Mouse (Mus musculus) hindbrain, embryonic 12.5 days (tissue): ENCODE measurements around the gene Tapbp. TPM values are rescaled to one million over a fixed set of nuclear protein-coding genes. Genes with fewer than 3 reads are reported as not detected.

Experiments
- ATAC-seq: fragments of 200-750 bp; cut with Nextera tagmentation; 2 replicates; pipeline ENCODE4 v1.8.0; 2017; ENCODE audit warnings: moderate TSS enrichment; ENCODE audit not compliant: low FRiP score
- H3K27ac ChIP-seq: fragments of 300-500 bp; sonication (generic); 2 replicates; pipeline ENCODE4 v1.5.1; 2016; ENCODE audit warnings: mild to moderate bottlenecking
- H3K27me3 ChIP-seq: fragments of 300-500 bp; sonication (generic); 2 replicates; pipeline ENCODE4 v1.6.1; 2016; ENCODE audit warnings: mild to moderate bottlenecking
- H3K36me3 ChIP-seq: fragments of 300-500 bp; sonication (generic); 2 replicates; pipeline ENCODE4 v1.6.1; 2016; ENCODE audit warnings: mild to moderate bottlenecking
- H3K4me1 ChIP-seq: fragments of 300-500 bp; sonication (generic); 2 replicates; pipeline ENCODE4 v1.6.1; 2016
- H3K4me2 ChIP-seq: fragments of 300-500 bp; sonication (generic); replicated peaks from 2 replicates; pipeline ENCODE4 v1.6.1; 2016; ENCODE audit warnings: mild to moderate bottlenecking
- H3K4me3 ChIP-seq: fragments of 300-500 bp; sonication (generic); 2 replicates; pipeline ENCODE4 v1.5.1; 2016; ENCODE audit warnings: mild to moderate bottlenecking
- H3K9ac ChIP-seq: fragments of 300-500 bp; sonication (generic); 2 replicates; pipeline ENCODE4 v1.6.1; 2016; ENCODE audit warnings: mild to moderate bottlenecking, moderate library complexity
- H3K9me3 ChIP-seq: fragments of 300-500 bp; sonication (generic); replicated peaks from 2 replicates; pipeline ENCODE4 v1.6.1; 2016; ENCODE audit warnings: mild to moderate bottlenecking
- WGBS: fragments of 180-500 bp; shearing (Covaris S2); methylation state at CpG from one replicate; pipeline ENCODE4 v1.1.7; 2016; 5-methylcytosine and 5-hydroxymethylcytosine counted together
- polyA plus RNA-seq: library from polyadenylated mRNA; unstranded; fragments of >200 nt; fragmentation: Nextera tagmentation; extraction: Ambion mirVana; gene quantifications from 2 replicates; pipeline ENCODE4 v1.2.1, GENCODE M21; 2016

Gene Tapbp
- polyA plus RNA-seq, 1 experiment from 2014 or later = 27.6 TPM

GRCm38 (mm10) chr17:33917656-33918292, 2.1 kb downstream of the Tapbp start:
- Histone ChIP-seq H3K4me3 (no peak overlapping the region), H3K27ac (no peak overlapping the region), H3K4me1 (peaks cover 45% of the 10 kb centered on the region), H3K9me3 (no peaks in the 10 kb centered on the region), H3K27me3 (0 out of 2 replicates have a peak, but pooled peaks cover 9% of the 10 kb centered on the region), H3K36me3 (peaks cover 28% of the 10 kb centered on the region), H3K9ac (no peak overlapping the region), H3K4me2 (peak overlapping the region; percentile 46; the same call in 1 of the 2 replicates)
- no peak for ATAC-seq
- 86% methylated on average over 18 of the region's 18 CpGs for WGBS

- no peak overlapping the region for H3K9ac ChIP-seq
- H3K4me2 ChIP-seq = peak overlapping the region; percentile 83
- peaks cover 22% of the 10 kb centered on the region for H3K36me3 ChIP-seq
- H3K9me3 ChIP-seq = no peaks in the 10 kb centered on the region
- peak overlapping the region; percentile 47 for H3K4me3 ChIP-seq
- no peak for ATAC-seq
- no peak overlapping the region for H3K27ac ChIP-seq
- H3K27me3 ChIP-seq = 0 out of 2 replicates have a peak, but pooled peaks cover 9% of the 10 kb centered on the region
- H3K4me1 ChIP-seq = peaks cover 45% of the 10 kb centered on the region
- 62% methylated on average over 37 of the region's 37 CpGs for WGBS
Observed at GRCm38 (mm10) chr17:33918293-33919203, 2.8 kb downstream of the Tapbp start.

GRCm38 (mm10) chr17:33919351-33920281, 3.9 kb downstream of the Tapbp start:
- no peak for ATAC-seq
- peaks cover 12% of the 10 kb centered on the region; the same call in 1 of the 2 replicates for H3K36me3 ChIP-seq
- under 1% methylated on average over 52 of the region's 52 CpGs for WGBS
- H3K27me3 ChIP-seq = 0 out of 2 replicates have a peak, but pooled peaks cover 9% of the 10 kb centered on the region
- H3K9ac ChIP-seq = peak overlapping the region; percentile 66
- peak overlapping the region; percentile 47 for H3K4me3 ChIP-seq
- H3K27ac ChIP-seq = peak overlapping the region; percentile 64
- peaks cover 45% of the 10 kb centered on the region for H3K4me1 ChIP-seq
- H3K4me2 ChIP-seq = peak overlapping the region; percentile 83
- H3K9me3 ChIP-seq = no peaks in the 10 kb centered on the region

- Histone ChIP-seq H3K27ac (peak overlapping the region; percentile 64), H3K4me1 (peaks cover 38% of the 10 kb centered on the region), H3K4me3 (peak overlapping the region; percentile 47), H3K9me3 (no peaks in the 10 kb centered on the region), H3K9ac (peak overlapping the region; percentile 66), H3K36me3 (peaks cover 10% of the 10 kb centered on the region; the same call in 1 of the 2 replicates), H3K4me2 (peak overlapping the region; percentile 83), H3K27me3 (0 out of 2 replicates have a peak, but pooled peaks cover 9% of the 10 kb centered on the region)
- under 1% methylated on average over 36 of the region's 36 CpGs for WGBS
- ATAC-seq = peak; percentile 47
Observed at GRCm38 (mm10) chr17:33920282-33921097, 4.8 kb downstream of the Tapbp start.

- Histone ChIP-seq H3K27ac (no peak overlapping the region), H3K9me3 (no peaks in the 10 kb centered on the region), H3K4me3 (no peak overlapping the region), H3K36me3 (peaks cover 17% of the 10 kb centered on the region; the same call in 1 of the 2 replicates), H3K9ac (no peak overlapping the region), H3K4me2 (peak overlapping the region; percentile 83; the same call in 1 of the 2 replicates), H3K4me1 (peaks cover 38% of the 10 kb centered on the region), H3K27me3 (0 out of 2 replicates have a peak, but pooled peaks cover 9% of the 10 kb centered on the region)
- WGBS = 84% methylated on average over 7 of the region's 7 CpGs
- no peak for ATAC-seq
Observed at GRCm38 (mm10) chr17:33921361-33921760, 5.7 kb downstream of the Tapbp start.

GRCm38 (mm10) chr17:33924577-33925283, 9.0 kb downstream of the Tapbp start:
- Histone ChIP-seq H3K9me3 (no peaks in the 10 kb centered on the region), H3K9ac (no peak overlapping the region), H3K4me2 (no peak overlapping the region), H3K4me1 (peaks cover 27% of the 10 kb centered on the region), H3K27me3 (no peaks in the 10 kb centered on the region), H3K27ac (no peak overlapping the region), H3K4me3 (no peak overlapping the region), H3K36me3 (peaks cover 13% of the 10 kb centered on the region; the same call in 1 of the 2 replicates)
- WGBS = 85% methylated on average over 10 of the region's 10 CpGs
- no peak for ATAC-seq

- Histone ChIP-seq H3K36me3 (peaks cover 13% of the 10 kb centered on the region; the same call in 1 of the 2 replicates), H3K4me1 (peaks cover 20% of the 10 kb centered on the region), H3K9me3 (no peaks in the 10 kb centered on the region), H3K27ac (no peak overlapping the region), H3K27me3 (no peaks in the 10 kb centered on the region), H3K4me3 (no peak overlapping the region), H3K4me2 (no peak overlapping the region), H3K9ac (no peak overlapping the region)
- 83% methylated on average over 21 of the region's 21 CpGs for WGBS
- ATAC-seq = no peak
Observed at GRCm38 (mm10) chr17:33925406-33926116, 9.9 kb downstream of the Tapbp start.

- H3K9me3 ChIP-seq = no peaks in the 10 kb centered on the region
- no peak overlapping the region for H3K4me3 ChIP-seq
- H3K9ac ChIP-seq = no peak overlapping the region
- ATAC-seq = no peak
- peaks cover 13% of the 10 kb centered on the region; the same call in 1 of the 2 replicates for H3K36me3 ChIP-seq
- peaks cover 25% of the 10 kb centered on the region for H3K4me1 ChIP-seq
- no peak overlapping the region for H3K4me2 ChIP-seq
- no peaks in the 10 kb centered on the region for H3K27me3 ChIP-seq
- WGBS = 73% methylated on average over 17 of the region's 17 CpGs
- H3K27ac ChIP-seq = no peak overlapping the region
Observed at GRCm38 (mm10) chr17:33926207-33926932, 10.7 kb downstream of the Tapbp start.

- ATAC-seq = no peak
- Histone ChIP-seq H3K4me1 (peaks cover 25% of the 10 kb centered on the region), H3K27ac (no peak overlapping the region), H3K4me3 (peak overlapping the region; percentile 87), H3K36me3 (peaks cover 27% of the 10 kb centered on the region), H3K27me3 (no peaks in the 10 kb centered on the region), H3K9me3 (no peaks in the 10 kb centered on the region), H3K9ac (peak overlapping the region; percentile 94), H3K4me2 (peak overlapping the region; percentile 98)
- 65% methylated on average over 21 of the region's 21 CpGs for WGBS
Observed at GRCm38 (mm10) chr17:33928251-33928947, 12.7 kb downstream of the Tapbp start.
